Mouse (Mus musculus): ENCODE data around the gene Capn5. TPM values are rescaled to one million over a fixed set of nuclear protein-coding genes. Genes with fewer than 3 reads are reported as not detected.

Capn5 gene
- polyA plus RNA-seq, 1 experiment: 10.0 TPM

- H3K27me3 ChIP-seq (ENCODE audit: control insufficient read depth, insufficient read depth, low read length): no peaks in the 10 kb centered on the region
- H3K4me3 ChIP-seq (ENCODE audit: extremely low read depth, insufficient read depth, insufficient read length): no peak overlapping the region
- no peak for TF ChIP-seq CTCF (IDR thresholded peaks at IDR 0.05; ENCODE audit: extremely low read depth, insufficient read depth, insufficient read length, insufficient replicate concordance)
- TF ChIP-seq POLR2A (IDR thresholded peaks at IDR 0.05; ENCODE audit: low read depth, low read length): no peak
- no peak overlapping the region for H3K27ac ChIP-seq (ENCODE audit: insufficient read depth, low read length)
- DNase-seq (ENCODE audit: low read depth in 1 of 2, low spot score in 2 of 2): no peak
- WGBS: 72% methylated on average over 3 of the region's 3 CpGs
- no peaks in the 10 kb centered on the region for H3K4me1 ChIP-seq (ENCODE audit: control insufficient read depth, insufficient read depth, insufficient read length)
- no peaks in the 10 kb centered on the region for H3K36me3 ChIP-seq (ENCODE audit: control insufficient read depth, insufficient read depth, low read length)
Observed at GRCm38 (mm10) chr7:98149802-98150201, 28.3 kb downstream of the Capn5 start.

GRCm38 (mm10) chr7:98148721-98149407 is 29.2 kb downstream of the Capn5 start:
- H3K36me3 ChIP-seq (ENCODE audit: control insufficient read depth, insufficient read depth, low read length): no peaks in the 10 kb centered on the region

GRCm38 (mm10) chr7:98147766-98148165 is 30.3 kb downstream of the Capn5 start:
- Histone ChIP-seq H3K27me3 (ENCODE audit: control insufficient read depth, insufficient read depth, low read length) (no peaks in the 10 kb centered on the region), H3K36me3 (ENCODE audit: control insufficient read depth, insufficient read depth, low read length) (no peaks in the 10 kb centered on the region), H3K4me1 (ENCODE audit: control insufficient read depth, insufficient read depth, insufficient read length) (no peaks in the 10 kb centered on the region), H3K27ac (ENCODE audit: insufficient read depth, low read length) (no peak overlapping the region), H3K4me3 (ENCODE audit: extremely low read depth, insufficient read depth, insufficient read length) (no peak overlapping the region)
- TF ChIP-seq POLR2A (IDR thresholded peaks at IDR 0.05; ENCODE audit: low read depth, low read length) (no peak), CTCF (IDR thresholded peaks at IDR 0.05; ENCODE audit: extremely low read depth, insufficient read depth, insufficient read length, insufficient replicate concordance) (no peak)
- DNase-seq (ENCODE audit: low read depth in 1 of 2, low spot score in 2 of 2): no peak
- WGBS: 85% methylated on average over 8 of the region's 8 CpGs

More at GRCm38 (mm10) chr7:98148721-98149407, 29.2 kb downstream of the Capn5 start:
- DNase-seq (ENCODE audit: low read depth in 1 of 2, low spot score in 2 of 2): no peak
- Histone ChIP-seq H3K27me3 (ENCODE audit: control insufficient read depth, insufficient read depth, low read length) (no peaks in the 10 kb centered on the region), H3K4me1 (ENCODE audit: control insufficient read depth, insufficient read depth, insufficient read length) (no peaks in the 10 kb centered on the region), H3K4me3 (ENCODE audit: extremely low read depth, insufficient read depth, insufficient read length) (no peak overlapping the region), H3K27ac (ENCODE audit: insufficient read depth, low read length) (no peak overlapping the region)
- 92% methylated on average over 10 of the region's 10 CpGs for WGBS
- TF ChIP-seq POLR2A (IDR thresholded peaks at IDR 0.05; ENCODE audit: low read depth, low read length) (no peak), CTCF (IDR thresholded peaks at IDR 0.05; ENCODE audit: extremely low read depth, insufficient read depth, insufficient read length, insufficient replicate concordance) (no peak)

- no peaks in the 10 kb centered on the region for H3K27me3 ChIP-seq (ENCODE audit: control insufficient read depth, insufficient read depth, low read length)
- no peaks in the 10 kb centered on the region for H3K4me1 ChIP-seq (ENCODE audit: control insufficient read depth, insufficient read depth, insufficient read length)
- H3K36me3 ChIP-seq (ENCODE audit: control insufficient read depth, insufficient read depth, low read length): no peaks in the 10 kb centered on the region
- no peak overlapping the region for H3K4me3 ChIP-seq (ENCODE audit: extremely low read depth, insufficient read depth, insufficient read length)
- DNase-seq (ENCODE audit: low read depth in 1 of 2, low spot score in 2 of 2): no peak
- 85% methylated on average over 8 of the region's 8 CpGs for WGBS
- TF ChIP-seq CTCF (IDR thresholded peaks at IDR 0.05; ENCODE audit: extremely low read depth, insufficient read depth, insufficient read length, insufficient replicate concordance) (no peak), POLR2A (IDR thresholded peaks at IDR 0.05; ENCODE audit: low read depth, low read length) (no peak)
- no peak overlapping the region for H3K27ac ChIP-seq (ENCODE audit: insufficient read depth, low read length)
Observed at GRCm38 (mm10) chr7:98146447-98146845, 31.6 kb downstream of the Capn5 start.

GRCm38 (mm10) chr7:98145842-98146446 is 32.1 kb downstream of the Capn5 start:
- no peak for DNase-seq (ENCODE audit: low read depth in 1 of 2, low spot score in 2 of 2)
- Histone ChIP-seq H3K27me3 (ENCODE audit: control insufficient read depth, insufficient read depth, low read length) (no peaks in the 10 kb centered on the region), H3K4me3 (ENCODE audit: extremely low read depth, insufficient read depth, insufficient read length) (no peak overlapping the region), H3K36me3 (ENCODE audit: control insufficient read depth, insufficient read depth, low read length) (no peaks in the 10 kb centered on the region), H3K4me1 (ENCODE audit: control insufficient read depth, insufficient read depth, insufficient read length) (no peaks in the 10 kb centered on the region), H3K27ac (ENCODE audit: insufficient read depth, low read length) (no peak overlapping the region)
- TF ChIP-seq CTCF (IDR thresholded peaks at IDR 0.05; ENCODE audit: extremely low read depth, insufficient read depth, insufficient read length, insufficient replicate concordance): no peak
- TF ChIP-seq POLR2A (IDR thresholded peaks at IDR 0.05; ENCODE audit: low read depth, low read length): no peak
- WGBS: 73% methylated on average over 12 of the region's 12 CpGs

GRCm38 (mm10) chr7:98145402-98145801 is 32.7 kb downstream of the Capn5 start, which contains the start of gene Omp:
TSS of gene Omp (minus strand) at chr7:98145502.
- TF ChIP-seq POLR2A (IDR thresholded peaks at IDR 0.05; ENCODE audit: low read depth, low read length) (no peak), CTCF (IDR thresholded peaks at IDR 0.05; ENCODE audit: extremely low read depth, insufficient read depth, insufficient read length, insufficient replicate concordance) (no peak)
- 84% methylated on average over 5 of the region's 5 CpGs for WGBS
- DNase-seq (ENCODE audit: low read depth in 1 of 2, low spot score in 2 of 2): no peak
- Histone ChIP-seq H3K36me3 (ENCODE audit: control insufficient read depth, insufficient read depth, low read length) (no peaks in the 10 kb centered on the region), H3K4me3 (ENCODE audit: extremely low read depth, insufficient read depth, insufficient read length) (no peak within 1 kb of the TSS), H3K27me3 (ENCODE audit: control insufficient read depth, insufficient read depth, low read length) (no peaks in the 10 kb centered on the region), H3K27ac (ENCODE audit: insufficient read depth, low read length) (no peak within 1 kb of the TSS), H3K4me1 (ENCODE audit: control insufficient read depth, insufficient read depth, insufficient read length) (no peaks in the 10 kb centered on the region)

GRCm38 (mm10) chr7:98142648-98143047 is 35.4 kb downstream of the Capn5 start:
- TF ChIP-seq CTCF (IDR thresholded peaks at IDR 0.05; ENCODE audit: extremely low read depth, insufficient read depth, insufficient read length, insufficient replicate concordance): no peak
- TF ChIP-seq POLR2A (IDR thresholded peaks at IDR 0.05; ENCODE audit: low read depth, low read length): no peak
- Histone ChIP-seq H3K36me3 (ENCODE audit: control insufficient read depth, insufficient read depth, low read length) (no peaks in the 10 kb centered on the region), H3K27ac (ENCODE audit: insufficient read depth, low read length) (no peak overlapping the region), H3K27me3 (ENCODE audit: control insufficient read depth, insufficient read depth, low read length) (no peaks in the 10 kb centered on the region), H3K4me1 (ENCODE audit: control insufficient read depth, insufficient read depth, insufficient read length) (no peaks in the 10 kb centered on the region), H3K4me3 (ENCODE audit: extremely low read depth, insufficient read depth, insufficient read length) (no peak overlapping the region)
- whole genome bisulfite sequencing: 91% methylated on average over 3 of the region's 3 CpGs
- DNase-seq (ENCODE audit: low read depth in 1 of 2, low spot score in 2 of 2): no peak
